Mouse (Mus musculus): ENCODE measurements around the gene Pnkd. TPM values are rescaled to one million over a fixed set of nuclear protein-coding genes. Genes with fewer than 3 reads are reported as not detected.
A peak's percentile ranks its signal among the peaks of the same experiment; 100 is the strongest.
"Not testable (repeated sequence)": the region's sequence is repeated elsewhere in the genome, so short reads cannot be mapped to it uniquely, and the experiment has no call there.

Gene Pnkd
- polyA plus RNA-seq, 1 experiment, result 40.9 TPM

DNA sequence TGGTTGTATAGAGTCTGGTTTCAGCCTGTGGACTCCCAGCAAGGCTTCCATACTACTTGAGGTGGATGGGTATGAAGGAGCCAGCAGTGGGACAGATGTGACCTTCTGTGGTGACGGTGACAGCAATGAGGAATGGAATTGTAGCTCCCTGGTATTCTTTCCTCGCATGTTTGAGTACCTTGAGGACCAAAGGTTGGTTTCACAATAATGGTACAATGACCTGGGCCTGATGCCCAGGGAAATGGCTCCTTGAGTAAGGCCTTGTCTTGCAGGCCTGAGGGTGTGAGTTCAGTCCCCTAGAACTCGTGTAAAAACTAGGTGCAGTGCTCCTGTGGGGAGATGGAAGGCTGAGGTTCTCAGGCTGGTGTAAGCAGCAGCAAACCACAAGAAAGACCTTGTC, 34.0 kb downstream of the Pnkd start:
- Histone ChIP-seq H3K4me1 (ENCODE audit: control insufficient read depth, insufficient read depth, low read length) (no peaks in the 10 kb centered on the region), H3K9me3 (replicated peaks; ENCODE audit: control insufficient read depth, insufficient read depth, low read length, poor library complexity, severe bottlenecking) (no peaks in the 10 kb centered on the region), H3K36me3 (ENCODE audit: control insufficient read depth, insufficient read depth, low read length, poor library complexity, severe bottlenecking) (no peaks in the 10 kb centered on the region), H3K4me3 (ENCODE audit: low read depth, low read length) (no peak overlapping the region), H3K9ac (ENCODE audit: low read depth, poor library complexity, severe bottlenecking) (no peak overlapping the region), H3K27me3 (ENCODE audit: control insufficient read depth, insufficient read depth, low read length, poor library complexity, severe bottlenecking) (no peaks in the 10 kb centered on the region), H3K27ac (ENCODE audit: insufficient read depth, low read length) (no peak overlapping the region)
- no peak for TF ChIP-seq CTCF (IDR thresholded peaks at IDR 0.05; ENCODE audit: low read depth, low read length)

DNA sequence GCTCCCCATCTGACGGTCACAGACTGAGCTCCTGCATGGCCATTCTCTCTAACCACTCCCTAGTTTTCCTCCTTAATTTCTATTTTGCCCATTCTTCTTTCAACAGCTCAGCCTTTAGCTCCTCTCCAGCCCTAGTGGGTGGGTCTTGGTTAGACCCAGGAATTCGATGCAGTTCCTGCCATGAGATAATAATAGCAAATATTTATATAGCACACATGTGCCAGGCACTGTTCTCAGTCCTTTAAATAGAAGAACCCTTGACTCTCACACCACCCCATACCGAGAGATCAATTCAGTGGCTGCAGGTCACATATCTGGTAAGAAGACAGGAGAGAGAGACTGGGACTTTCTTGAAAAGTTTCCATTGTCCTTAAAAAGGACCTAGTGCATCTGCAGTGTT, 36.7 kb downstream of the Pnkd start:
- Histone ChIP-seq H3K36me3 (ENCODE audit: control insufficient read depth, insufficient read depth, low read length, poor library complexity, severe bottlenecking) (no peaks in the 10 kb centered on the region), H3K9ac (ENCODE audit: low read depth, poor library complexity, severe bottlenecking) (no peak overlapping the region), H3K4me1 (ENCODE audit: control insufficient read depth, insufficient read depth, low read length) (no peaks in the 10 kb centered on the region), H3K27me3 (ENCODE audit: control insufficient read depth, insufficient read depth, low read length, poor library complexity, severe bottlenecking) (no peaks in the 10 kb centered on the region), H3K9me3 (replicated peaks; ENCODE audit: control insufficient read depth, insufficient read depth, low read length, poor library complexity, severe bottlenecking) (no peaks in the 10 kb centered on the region), H3K4me3 (ENCODE audit: low read depth, low read length) (no peak overlapping the region), H3K27ac (ENCODE audit: insufficient read depth, low read length) (no peak overlapping the region)
- TF ChIP-seq CTCF (IDR thresholded peaks at IDR 0.05; ENCODE audit: low read depth, low read length) (no peak), POLR2A (IDR thresholded peaks at IDR 0.05; ENCODE audit: insufficient read depth, low read length) (no peak), EP300 (IDR thresholded peaks at IDR 0.05; ENCODE audit: insufficient read depth, low read depth, low read length) (no peak)

DNA sequence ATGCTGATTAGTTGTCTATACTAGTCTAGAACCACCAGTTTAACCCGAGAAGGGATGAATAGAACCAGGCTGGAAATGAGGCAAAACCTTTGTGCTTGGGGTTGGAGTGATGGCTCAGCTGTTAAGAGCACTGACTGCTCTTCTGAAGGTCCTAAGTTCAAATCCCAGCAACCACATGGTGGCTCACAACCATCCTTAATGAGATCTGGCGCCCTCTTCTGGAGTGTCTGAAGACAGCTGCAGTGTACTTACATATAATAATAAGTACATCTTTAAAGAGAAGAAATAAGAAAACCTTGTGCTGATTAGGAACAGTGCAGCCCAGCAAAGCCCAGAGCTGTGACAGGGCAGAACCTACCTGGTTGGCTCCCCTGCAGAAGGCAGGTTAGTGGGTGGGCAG, 42.2 kb downstream of the Pnkd start:
- not testable (repeated sequence) for H3K36me3 ChIP-seq (ENCODE audit: control insufficient read depth, insufficient read depth, low read length, poor library complexity, severe bottlenecking); H3K9ac ChIP-seq (ENCODE audit: low read depth, poor library complexity, severe bottlenecking); H3K27me3 ChIP-seq (ENCODE audit: control insufficient read depth, insufficient read depth, low read length, poor library complexity, severe bottlenecking); H3K9me3 ChIP-seq (replicated peaks; ENCODE audit: control insufficient read depth, insufficient read depth, low read length, poor library complexity, severe bottlenecking); H3K27ac ChIP-seq (ENCODE audit: insufficient read depth, low read length); H3K4me1 ChIP-seq (ENCODE audit: control insufficient read depth, insufficient read depth, low read length); H3K4me3 ChIP-seq (ENCODE audit: low read depth, low read length)
- TF ChIP-seq CTCF (IDR thresholded peaks at IDR 0.05; ENCODE audit: low read depth, low read length), result peak; percentile 17

DNA sequence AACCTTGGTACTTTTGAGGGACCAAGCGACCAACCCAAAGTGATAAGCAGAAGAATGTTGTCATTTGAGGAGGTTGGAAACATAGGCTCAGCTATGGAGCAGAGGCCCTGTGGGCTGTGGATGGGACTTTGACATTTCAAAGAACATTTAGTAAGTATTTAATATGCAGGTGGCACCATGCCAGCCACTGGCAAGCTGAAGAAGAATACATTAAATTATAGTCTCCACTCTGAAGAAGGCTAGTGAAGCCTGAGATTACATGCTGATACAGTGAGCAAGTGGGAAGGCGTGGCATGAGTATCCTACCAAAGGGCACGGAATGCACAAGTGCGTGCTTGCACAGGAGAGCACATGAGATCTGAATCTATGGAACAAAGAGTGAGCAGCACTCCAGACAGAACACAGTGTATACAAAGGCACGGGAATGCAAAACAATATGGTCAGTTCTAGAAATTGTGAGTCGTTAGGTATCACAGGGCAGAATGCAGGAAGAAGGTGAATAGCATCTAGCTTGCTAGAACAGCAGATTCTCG, 45.2 kb downstream of the Pnkd start:
- H3K9me3 ChIP-seq (replicated peaks; ENCODE audit: control insufficient read depth, insufficient read depth, low read length, poor library complexity, severe bottlenecking), result no peaks in the 10 kb centered on the region
- no peak overlapping the region for H3K4me3 ChIP-seq (ENCODE audit: low read depth, low read length)
- no peak overlapping the region for H3K9ac ChIP-seq (ENCODE audit: low read depth, poor library complexity, severe bottlenecking)
- no peaks in the 10 kb centered on the region for H3K27me3 ChIP-seq (ENCODE audit: control insufficient read depth, insufficient read depth, low read length, poor library complexity, severe bottlenecking)
- no peaks in the 10 kb centered on the region for H3K36me3 ChIP-seq (ENCODE audit: control insufficient read depth, insufficient read depth, low read length, poor library complexity, severe bottlenecking)
- H3K4me1 ChIP-seq (ENCODE audit: control insufficient read depth, insufficient read depth, low read length), result peaks cover under 1% of the 10 kb centered on the region
- TF ChIP-seq EP300 (IDR thresholded peaks at IDR 0.05; ENCODE audit: insufficient read depth, low read depth, low read length) (no peak), CTCF (IDR thresholded peaks at IDR 0.05; ENCODE audit: low read depth, low read length) (no peak), POLR2A (IDR thresholded peaks at IDR 0.05; ENCODE audit: insufficient read depth, low read length) (no peak)
- H3K27ac ChIP-seq (ENCODE audit: insufficient read depth, low read length), result no peak overlapping the region

DNA sequence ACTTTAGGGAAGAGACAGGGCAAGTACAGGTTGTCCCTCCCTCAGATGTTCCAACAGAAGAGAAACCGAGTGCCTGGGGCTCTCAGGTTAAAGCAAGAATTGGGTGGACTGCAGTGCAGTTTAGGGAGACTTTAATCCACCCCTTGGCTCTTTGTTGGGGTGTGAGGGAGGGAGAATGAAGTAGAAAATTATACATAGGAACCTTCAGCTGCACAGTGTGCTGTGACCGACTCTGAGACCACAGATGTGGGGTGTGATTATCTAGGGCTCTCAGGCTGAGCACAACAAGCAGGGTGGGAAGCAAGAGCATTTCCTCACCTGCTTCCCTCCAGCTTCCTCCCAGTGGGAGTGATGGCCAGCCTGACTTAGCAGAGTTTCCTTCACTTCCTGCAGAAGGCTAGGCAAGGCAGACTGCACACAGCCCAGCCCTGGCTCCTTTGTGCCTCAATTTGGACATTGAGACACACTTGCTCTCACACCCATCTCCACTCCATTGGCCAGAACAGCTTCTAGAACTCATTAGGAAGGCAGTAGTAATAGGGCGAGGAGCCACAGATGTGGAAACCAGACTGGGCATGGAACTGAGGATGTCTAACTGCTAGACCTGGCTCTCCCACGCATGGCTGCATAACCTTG, 46.4 kb downstream of the Pnkd start:
- Histone ChIP-seq H3K4me1 (ENCODE audit: control insufficient read depth, insufficient read depth, low read length) (peaks cover 3% of the 10 kb centered on the region), H3K4me3 (ENCODE audit: low read depth, low read length) (no peak overlapping the region), H3K27me3 (ENCODE audit: control insufficient read depth, insufficient read depth, low read length, poor library complexity, severe bottlenecking) (no peaks in the 10 kb centered on the region), H3K9me3 (replicated peaks; ENCODE audit: control insufficient read depth, insufficient read depth, low read length, poor library complexity, severe bottlenecking) (no peaks in the 10 kb centered on the region), H3K9ac (ENCODE audit: low read depth, poor library complexity, severe bottlenecking) (no peak overlapping the region), H3K36me3 (ENCODE audit: control insufficient read depth, insufficient read depth, low read length, poor library complexity, severe bottlenecking) (no peaks in the 10 kb centered on the region), H3K27ac (ENCODE audit: insufficient read depth, low read length) (no peak overlapping the region)
- TF ChIP-seq CTCF (IDR thresholded peaks at IDR 0.05; ENCODE audit: low read depth, low read length), result no peak
- TF ChIP-seq POLR2A (IDR thresholded peaks at IDR 0.05; ENCODE audit: insufficient read depth, low read length), result no peak

DNA sequence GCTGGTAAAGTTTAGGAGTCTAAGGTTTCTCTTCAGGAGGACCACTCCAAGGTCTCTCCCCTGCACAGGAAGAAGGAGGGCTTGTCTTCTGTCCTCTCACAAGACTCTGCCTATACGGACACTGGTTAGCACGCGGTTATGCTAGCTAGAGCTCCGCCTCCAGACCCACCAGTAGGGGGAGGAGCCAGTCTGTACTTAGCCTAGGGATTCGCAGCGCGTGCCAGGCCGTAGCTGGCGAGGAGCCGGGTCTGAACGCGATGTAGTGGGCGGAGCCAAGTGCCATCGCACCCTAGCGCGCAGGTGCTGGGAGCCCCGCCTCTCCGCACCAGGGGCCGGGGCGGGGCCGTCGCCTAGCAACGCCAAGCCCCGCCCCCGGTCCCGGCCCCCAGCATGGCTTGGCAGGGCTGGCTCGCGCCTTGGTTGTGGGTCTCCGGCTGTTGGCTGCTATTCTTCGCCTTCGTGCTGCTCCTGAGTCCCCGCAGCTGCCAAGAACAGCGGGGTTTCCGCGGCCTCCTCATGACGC, 47.6 kb downstream of the Pnkd start:
- Histone ChIP-seq H3K9me3 (replicated peaks; ENCODE audit: control insufficient read depth, insufficient read depth, low read length, poor library complexity, severe bottlenecking) (no peaks in the 10 kb centered on the region), H3K4me3 (ENCODE audit: low read depth, low read length) (peak overlapping the region; percentile 69), H3K9ac (ENCODE audit: low read depth, poor library complexity, severe bottlenecking) (peak overlapping the region; percentile 15; the same call in 1 of the 2 replicates), H3K4me1 (ENCODE audit: control insufficient read depth, insufficient read depth, low read length) (peaks cover 4% of the 10 kb centered on the region), H3K36me3 (ENCODE audit: control insufficient read depth, insufficient read depth, low read length, poor library complexity, severe bottlenecking) (no peaks in the 10 kb centered on the region), H3K27ac (ENCODE audit: insufficient read depth, low read length) (no peak overlapping the region), H3K27me3 (ENCODE audit: control insufficient read depth, insufficient read depth, low read length, poor library complexity, severe bottlenecking) (no peaks in the 10 kb centered on the region)
- TF ChIP-seq POLR2A (IDR thresholded peaks at IDR 0.05; ENCODE audit: insufficient read depth, low read length) (peak; percentile 77), EP300 (IDR thresholded peaks at IDR 0.05; ENCODE audit: insufficient read depth, low read depth, low read length) (peak; percentile 47; the same call in 1 of the 2 replicates), CTCF (IDR thresholded peaks at IDR 0.05; ENCODE audit: low read depth, low read length) (no peak)

Data from ES-Bruce4 (cell line).